Mouse (Mus musculus) subcutaneous adipose tissue, adult 2 months (tissue): ENCODE results near the gene L3mbtl2. TPM values are rescaled to one million over a fixed set of nuclear protein-coding genes. Genes with fewer than 3 reads are reported as not detected.

Source experiments
- polyA plus RNA-seq: library from polyadenylated mRNA; depleted of rRNA; stranded (reverse); fragments of >200 nt; gene quantifications from 2 replicates; pipeline ENCODE4 v1.2.3, GENCODE M21; 2012; ENCODE audit warnings: low replicate concordance; rRNA removed

The L3mbtl2 gene
- polyA plus RNA-seq: 14.6 and 18.1 TPM in 2 replicates

DNA sequence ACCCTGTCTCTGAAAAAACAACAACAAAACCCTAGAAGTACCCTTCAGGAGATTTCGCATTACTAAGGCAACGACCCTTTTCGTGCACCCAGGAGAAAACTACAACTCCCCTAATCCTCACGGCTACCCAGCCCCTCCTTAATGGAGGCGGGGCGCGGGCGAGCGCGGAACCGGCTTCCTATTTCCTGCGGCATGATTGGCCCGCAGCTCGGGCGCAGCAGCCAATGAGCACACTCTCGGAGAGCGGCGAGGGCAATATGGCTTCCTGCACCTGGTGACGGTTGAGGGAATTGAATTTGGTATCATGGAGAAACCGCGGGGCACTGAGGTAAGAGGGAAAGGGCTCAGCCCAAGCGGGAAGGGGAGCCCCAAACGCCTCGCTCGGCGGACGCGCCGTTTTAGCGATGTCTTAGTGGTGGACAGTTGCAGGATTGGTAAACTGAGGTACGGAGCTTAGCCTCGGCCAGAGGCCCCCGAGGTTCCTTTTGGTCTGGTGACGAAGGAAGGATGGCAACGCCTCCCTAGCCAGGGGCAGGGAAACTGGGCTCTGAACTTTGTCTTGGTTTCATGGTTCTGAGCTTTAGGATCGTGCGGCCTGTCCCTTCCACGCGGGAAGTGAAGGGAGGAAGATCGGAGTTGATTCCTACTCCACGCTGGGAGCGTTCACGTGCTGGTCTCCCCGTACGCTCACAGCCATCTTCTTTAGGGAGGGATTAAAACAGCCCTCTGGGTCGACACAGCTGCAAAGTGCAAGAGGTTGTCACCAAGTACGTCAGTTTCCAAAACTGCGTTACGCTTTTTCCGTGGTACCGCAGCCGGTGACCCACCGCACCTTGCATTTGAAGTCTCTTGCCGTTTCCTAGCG is at the start of gene L3mbtl2:
TSS of gene L3mbtl2 (plus strand) at position 193 of the 865 bp plus-strand sequence.

DNA sequence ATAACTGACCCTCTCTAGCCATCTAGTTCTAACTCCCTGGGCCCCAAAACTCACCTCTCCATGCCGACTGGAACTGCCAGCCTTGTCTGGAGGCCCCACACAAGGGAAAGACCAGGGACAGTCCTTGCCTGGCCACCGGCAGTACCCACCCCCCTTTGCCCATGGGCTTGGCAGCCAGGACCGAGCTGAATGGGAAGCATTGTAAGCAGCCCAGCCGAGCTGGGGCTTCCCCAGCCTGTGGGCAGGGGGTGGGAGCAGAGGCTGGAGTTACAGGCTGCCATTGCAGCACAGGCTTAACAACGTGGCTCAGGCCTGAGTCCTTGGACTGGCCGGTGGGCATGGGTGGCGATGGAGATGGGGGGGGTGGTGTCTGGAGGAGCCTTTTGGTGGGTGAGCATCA is 33.5 kb downstream of the L3mbtl2 start, which contains the start of gene Chadl:
TSS of gene Chadl (minus strand) at position 113 of the 400 bp plus-strand sequence.

Other genes with a start within 250 kb of the L3mbtl2 start
- 53.2 and 60.3 TPM in 2 replicates for gene Rbx1, start 197.6 kb upstream of the L3mbtl2 start, polyA plus RNA-seq
- gene Ep300, start 78.5 kb upstream of the L3mbtl2 start, polyA plus RNA-seq: 21.0 and 52.6 TPM in 2 replicates
- 3.9 and 7.4 TPM in 2 replicates for gene Chadl, start 33.4 kb downstream of the L3mbtl2 start, polyA plus RNA-seq
- 33.7 and 62.4 TPM in 2 replicates for gene Zc3h7b, start 81.2 kb downstream of the L3mbtl2 start, polyA plus RNA-seq
- 22.6 and 40.1 TPM in 2 replicates for gene Rangap1, start 81.6 kb downstream of the L3mbtl2 start, polyA plus RNA-seq
- gene Tef, start 138.5 kb downstream of the L3mbtl2 start, polyA plus RNA-seq: 62.7 and 76.8 TPM in 2 replicates
- gene Tob2, start 194.9 kb downstream of the L3mbtl2 start, polyA plus RNA-seq: 39.8 and 42.4 TPM in 2 replicates
- 40.8 and 53.1 TPM in 2 replicates for gene Phf5a, start 208.0 kb downstream of the L3mbtl2 start, polyA plus RNA-seq
- gene Aco2, start 208.4 kb downstream of the L3mbtl2 start, polyA plus RNA-seq: 461 and 738 TPM in 2 replicates